Mouse (Mus musculus): Measurements from ENCODE around the gene Gigyf2. TPM values are rescaled to one million over a fixed set of nuclear protein-coding genes. Genes with fewer than 3 reads are reported as not detected.
"Not testable (repeated sequence)": the region's sequence is repeated elsewhere in the genome, so short reads cannot be mapped to it uniquely, and the experiment has no call there.

The Gigyf2 gene
- polyA plus RNA-seq, 1 experiment from 2014 or later: 107 TPM

GRCm38 (mm10) chr1:87436583-87436982 lies 109.8 kb downstream of the Gigyf2 start:
- no peak for ATAC-seq

DNA sequence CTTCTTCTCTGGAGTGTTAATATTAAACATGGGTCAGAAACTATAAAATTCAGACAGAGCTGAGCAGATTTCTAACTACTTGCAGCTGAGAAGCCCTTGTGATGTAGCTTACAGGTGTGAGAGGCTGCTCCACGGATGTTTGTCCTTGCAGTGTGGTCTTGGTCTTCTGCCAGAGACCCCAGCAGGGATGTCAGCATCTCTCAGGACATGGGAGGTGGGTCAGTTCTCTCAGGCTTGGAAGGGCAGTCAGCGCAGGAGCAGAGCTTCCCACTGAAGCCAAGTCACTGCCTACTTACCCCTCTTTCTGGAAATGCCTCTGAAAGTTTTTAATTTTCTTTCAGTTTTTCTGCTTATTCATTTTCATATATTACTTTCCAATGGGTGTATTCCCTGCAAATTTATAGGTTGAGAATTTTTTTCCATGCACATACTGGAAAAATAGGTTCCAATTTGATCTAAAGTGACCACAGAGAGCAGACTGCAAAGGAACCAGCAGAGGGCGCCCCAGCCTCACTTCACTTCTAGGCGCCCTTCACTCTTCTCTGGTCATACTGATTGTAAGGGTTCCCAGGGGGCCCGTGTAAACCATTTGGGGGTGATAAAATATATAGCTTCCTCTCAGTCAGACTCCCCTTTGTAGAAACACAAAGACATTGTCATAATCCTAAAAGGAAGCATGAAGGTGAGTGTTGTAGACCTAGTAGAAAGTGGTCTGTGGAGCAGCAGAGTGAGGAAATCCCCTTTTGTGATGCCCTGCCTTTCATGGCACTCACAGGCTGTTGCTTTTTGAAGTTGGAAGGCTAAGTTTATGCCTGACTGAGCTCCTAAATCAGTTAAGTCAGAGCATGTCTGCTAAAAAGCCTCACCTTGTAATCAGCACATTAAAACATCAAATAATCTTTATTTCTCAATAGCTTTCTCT lies 120.6 kb downstream of the Gigyf2 start:
- ChIA-PET CTCF (interaction anchor here (0.6 to 3.3 kb wide), 16 partner anchors 9 to 308 kb away, joined by 3 to 16 read pairs (median 4); partner anchors contain the start of gene Atg16l1), POLR2A (interaction anchor here (1.0 kb wide), 1 partner anchor 10 kb away, joined by 3 read pairs; no protein-coding TSS in a partner anchor)
- no peak for DNase-seq (ENCODE audit: low read depth, low spot score)
- no peak for ATAC-seq
- in situ Hi-C loops (cut with MboI; ENCODE audit: low pct_unique_long_range_greater_than_20kb): loop anchor here (5.0 to 10.0 kb wide), 2 partner anchors 310 to 487 kb away; partner anchors contain the start of gene Atg16l1
- H3K27me3 ChIP-seq: no peaks in the 10 kb centered on the region
- TF ChIP-seq CTCF (IDR thresholded peaks at IDR 0.05): peak; percentile 92

More at GRCm38 (mm10) chr1:87436583-87436982, 109.8 kb downstream of the Gigyf2 start:
- in situ Hi-C loops (cut with MboI; ENCODE audit: low pct_unique_long_range_greater_than_20kb): no loop called here
- ChIA-PET POLR2A (no interaction called here), CTCF (no interaction called here)
- no peak for TF ChIP-seq CTCF (IDR thresholded peaks at IDR 0.05)
- DNase-seq (ENCODE audit: low read depth, low spot score): no peak
- no peaks in the 10 kb centered on the region for H3K27me3 ChIP-seq

DNA sequence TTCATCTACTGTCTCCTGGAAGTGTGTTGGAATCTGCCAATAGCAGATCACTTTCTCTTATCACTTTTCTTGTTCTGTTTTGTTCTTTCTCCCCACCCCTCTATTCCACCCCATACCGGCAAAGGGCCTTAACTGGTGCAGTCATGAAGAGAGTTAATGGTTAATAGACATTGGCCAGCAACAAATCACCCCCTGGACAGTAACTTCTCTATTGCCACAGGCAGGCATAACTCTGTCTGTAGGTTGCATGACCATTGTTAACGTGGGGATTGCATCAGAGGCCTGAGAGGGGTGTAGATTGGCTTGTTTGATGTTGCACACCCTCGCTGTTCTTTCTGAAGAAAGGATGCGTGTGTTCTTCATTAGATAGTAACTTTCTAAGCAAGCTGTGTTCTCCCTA lies 122.6 kb downstream of the Gigyf2 start:
- H3K27me3 ChIP-seq: no peaks in the 10 kb centered on the region
- no peak for TF ChIP-seq CTCF (IDR thresholded peaks at IDR 0.05)
- ATAC-seq (peak; percentile 44), DNase-seq (ENCODE audit: low read depth, low spot score) (peak; percentile 31)
- CTCF ChIA-PET: interaction anchor here (1.0 to 3.3 kb wide), 4 partner anchors 17 to 306 kb away, joined by 3 to 13 read pairs (median 8); partner anchors contain the start of gene Atg16l1
- in situ Hi-C loops (cut with MboI; ENCODE audit: low pct_unique_long_range_greater_than_20kb): loop anchor here (5.0 to 10.0 kb wide), 2 partner anchors 308 to 485 kb away; partner anchors contain the start of gene Atg16l1
- POLR2A ChIA-PET: no interaction called here

- DNase-seq (ENCODE audit: low read depth, low spot score) (no peak), ATAC-seq (no peak)
- CTCF ChIA-PET: no interaction called here
- in situ Hi-C loops (cut with MboI; ENCODE audit: low pct_unique_long_range_greater_than_20kb): no loop called here
- TF ChIP-seq CTCF (IDR thresholded peaks at IDR 0.05): no peak
- no peaks in the 10 kb centered on the region for H3K27me3 ChIP-seq
- POLR2A ChIA-PET: interaction anchor here (0.5 kb wide), 1 partner anchor 69 kb away, joined by 5 read pairs; no protein-coding TSS in a partner anchor
Observed at GRCm38 (mm10) chr1:87456425-87456824, 129.6 kb downstream of the Gigyf2 start.

DNA sequence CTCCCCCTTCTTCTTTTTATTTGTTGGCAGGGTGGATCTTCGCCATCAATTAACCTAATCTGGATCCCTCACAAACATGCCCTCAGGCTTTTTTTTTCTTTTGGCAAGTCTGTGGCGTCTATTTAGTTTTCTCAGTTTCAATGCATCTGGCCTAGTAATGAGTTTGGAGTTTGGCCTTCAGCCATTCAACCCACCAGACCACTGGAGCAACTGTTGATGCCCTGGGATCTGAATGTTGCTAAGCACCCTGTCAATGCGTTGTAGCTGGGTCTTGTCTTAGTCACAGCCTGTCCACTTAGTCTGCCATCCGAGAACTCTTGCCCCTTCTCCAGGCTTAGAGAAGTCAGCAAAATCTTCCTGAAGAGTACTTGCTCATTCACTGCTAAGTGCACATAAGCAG lies 131.2 kb downstream of the Gigyf2 start:
- no peak for ATAC-seq
- in situ Hi-C loops (cut with MboI; ENCODE audit: low pct_unique_long_range_greater_than_20kb): no loop called here
- no peaks in the 10 kb centered on the region for H3K27me3 ChIP-seq
- CTCF ChIA-PET: interaction anchor here (1.1 to 1.8 kb wide), 2 partner anchors 10 to 11 kb away, joined by 3 to 10 read pairs; no protein-coding TSS in a partner anchor
- TF ChIP-seq CTCF (IDR thresholded peaks at IDR 0.05): no peak
- no peak for DNase-seq (ENCODE audit: low read depth, low spot score)
- POLR2A ChIA-PET: interaction anchor here (1.5 kb wide), 1 partner anchor 11 kb away, joined by 3 read pairs; no protein-coding TSS in a partner anchor

DNA sequence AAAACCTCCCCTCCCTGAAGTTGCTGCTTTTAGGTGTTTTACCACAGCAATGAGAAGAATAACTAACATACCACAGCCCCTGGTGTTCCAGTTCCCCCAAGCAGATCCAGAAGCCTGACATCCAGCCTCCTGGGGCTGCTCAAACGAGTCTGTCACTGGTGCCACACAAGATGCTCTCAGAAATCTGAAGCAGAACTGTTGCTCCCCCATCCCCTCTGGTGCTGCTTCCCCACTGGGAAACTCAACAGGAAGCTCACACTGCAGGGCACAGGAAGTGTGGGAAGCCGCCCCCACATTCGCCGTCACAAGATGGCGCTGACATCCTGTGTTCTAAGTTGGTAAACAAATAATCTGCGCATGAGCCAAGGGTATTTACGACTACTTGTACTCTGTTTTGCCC lies 133.1 kb downstream of the Gigyf2 start:
- ATAC-seq; H3K27me3 ChIP-seq; POLR2A ChIA-PET; DNase-seq (ENCODE audit: low read depth, low spot score); in situ Hi-C loops (cut with MboI; ENCODE audit: low pct_unique_long_range_greater_than_20kb): not testable (repeated sequence)
- CTCF ChIA-PET: interaction anchor here (1.8 kb wide), 1 partner anchor 9 kb away, joined by 10 read pairs; no protein-coding TSS in a partner anchor

DNA sequence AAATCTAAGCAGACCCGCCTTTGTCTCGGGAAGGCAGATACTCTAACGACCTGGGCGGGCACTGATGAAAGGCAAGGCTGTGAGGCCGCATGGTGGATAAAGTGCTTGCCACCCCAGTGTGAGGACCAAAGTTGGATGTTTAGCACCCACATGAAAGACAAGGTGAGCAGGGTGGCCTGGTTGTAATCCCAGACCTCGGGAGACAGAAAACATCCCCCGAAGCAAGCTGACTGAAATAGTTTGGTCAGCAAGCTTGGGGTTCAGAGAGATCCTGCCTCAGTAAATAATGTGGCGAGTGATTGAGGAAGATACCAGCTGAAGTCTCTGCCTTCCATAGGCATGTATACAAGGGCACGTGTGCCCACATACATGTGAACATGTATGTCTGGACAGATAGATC lies 140.7 kb downstream of the Gigyf2 start:
- ATAC-seq: no peak
- no peak for TF ChIP-seq CTCF (IDR thresholded peaks at IDR 0.05)
- in situ Hi-C loops (cut with MboI; ENCODE audit: low pct_unique_long_range_greater_than_20kb): no loop called here
- no peaks in the 10 kb centered on the region for H3K27me3 ChIP-seq
- ChIA-PET POLR2A (no interaction called here), CTCF (interaction anchor here (1.3 kb wide), 1 partner anchor 74 kb away, joined by 3 read pairs; no protein-coding TSS in a partner anchor)
- no peak for DNase-seq (ENCODE audit: low read depth, low spot score)

- CTCF ChIA-PET: interaction anchor here (0.6 to 1.9 kb wide), 7 partner anchors 9 to 254 kb away, joined by 3 to 10 read pairs (median 3); no protein-coding TSS in a partner anchor
- no peak for ATAC-seq
- POLR2A ChIA-PET: interaction anchor here (0.7 kb wide), 1 partner anchor 31 kb away, joined by 3 read pairs; no protein-coding TSS in a partner anchor
- H3K27me3 ChIP-seq: no peaks in the 10 kb centered on the region
- in situ Hi-C loops (cut with MboI; ENCODE audit: low pct_unique_long_range_greater_than_20kb): no loop called here
- no peak for TF ChIP-seq CTCF (IDR thresholded peaks at IDR 0.05)
- no peak for DNase-seq (ENCODE audit: low read depth, low spot score)
Observed at GRCm38 (mm10) chr1:87468321-87468720, 141.5 kb downstream of the Gigyf2 start.

GRCm38 (mm10) chr1:87469971-87470370 lies 143.2 kb downstream of the Gigyf2 start, which contains the start of gene Snorc:
Gene Snorc (plus strand): TSS chr1:87470271.
- ATAC-seq; DNase-seq (ENCODE audit: low read depth, low spot score): not testable (repeated sequence)
- CTCF ChIA-PET: interaction anchor here (1.9 kb wide), 1 partner anchor 251 kb away, joined by 4 read pairs; no protein-coding TSS in a partner anchor

GRCm38 (mm10) chr1:87471914-87472313 lies 145.1 kb downstream of the Gigyf2 start:
- H3K27me3 ChIP-seq: no peaks in the 10 kb centered on the region
- ChIA-PET POLR2A (no interaction called here), CTCF (interaction anchor here (1.1 kb wide), 1 partner anchor 9 kb away, joined by 3 read pairs; no protein-coding TSS in a partner anchor)
- in situ Hi-C loops (cut with MboI; ENCODE audit: low pct_unique_long_range_greater_than_20kb): no loop called here
- DNase-seq (ENCODE audit: low read depth, low spot score): no peak
- TF ChIP-seq CTCF (IDR thresholded peaks at IDR 0.05): no peak
- ATAC-seq: no peak

More at GRCm38 (mm10) chr1:87469971-87470370, 143.2 kb downstream of the Gigyf2 start, which contains the start of gene Snorc:
- POLR2A ChIA-PET; H3K27me3 ChIP-seq; in situ Hi-C loops (cut with MboI; ENCODE audit: low pct_unique_long_range_greater_than_20kb): not testable (repeated sequence)
